Mouse (Mus musculus) left cerebral cortex, adult 8-10 months (tissue): ENCODE measurements around the gene Gm10184. TPM values are rescaled to one million over a fixed set of nuclear protein-coding genes. Genes with fewer than 3 reads are reported as not detected.
"Not testable (repeated sequence)": the region's sequence is repeated elsewhere in the genome, so short reads cannot be mapped to it uniquely, and the experiment has no call there.

ENCODE experiments used
- DNase-seq, 2 experiments: peaks; one replicate each; pipeline ENCODE4 v3.0.0; 2022; ENCODE audit warnings: low spot score in 2 of 2
- total RNA-seq, 4 experiments: library from RNA; stranded (reverse); gene quantifications; 2 replicates each; pipeline ENCODE4 v1.2.4; 2022

The Gm10184 gene
- total RNA-seq = 10 to 100 TPM in 2 of 4 experiments, 1 to 10 TPM in 2; 4.5 to 15.0 (median 8.8) TPM

GRCm38 (mm10) chr17:89910349-89910748, at the start of gene Gm10184:
Gene Gm10184 (minus strand): TSS chr17:89910449.
- DNase-seq = no peak

DNA sequence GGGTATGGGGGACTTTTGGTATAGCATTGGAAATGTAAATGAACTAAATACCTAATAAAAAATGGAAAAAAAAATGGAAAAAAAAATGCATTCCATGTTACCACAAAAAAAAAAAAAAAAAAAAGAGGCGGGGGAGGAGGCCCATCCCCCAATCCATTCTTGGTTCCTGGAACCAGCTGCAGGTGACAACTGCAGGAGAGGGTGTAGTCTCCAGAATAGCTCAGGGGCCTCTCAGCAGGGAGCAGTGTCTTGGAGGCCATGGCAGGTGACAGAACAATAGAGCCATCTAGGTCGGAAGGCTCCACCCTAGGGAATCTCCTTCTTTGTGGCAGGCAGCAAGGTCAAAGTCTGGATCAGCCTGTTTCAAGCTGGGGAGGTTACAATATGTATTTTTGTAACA, 23.7 kb upstream of the Gm10184 start:
- no peak for DNase-seq

DNA sequence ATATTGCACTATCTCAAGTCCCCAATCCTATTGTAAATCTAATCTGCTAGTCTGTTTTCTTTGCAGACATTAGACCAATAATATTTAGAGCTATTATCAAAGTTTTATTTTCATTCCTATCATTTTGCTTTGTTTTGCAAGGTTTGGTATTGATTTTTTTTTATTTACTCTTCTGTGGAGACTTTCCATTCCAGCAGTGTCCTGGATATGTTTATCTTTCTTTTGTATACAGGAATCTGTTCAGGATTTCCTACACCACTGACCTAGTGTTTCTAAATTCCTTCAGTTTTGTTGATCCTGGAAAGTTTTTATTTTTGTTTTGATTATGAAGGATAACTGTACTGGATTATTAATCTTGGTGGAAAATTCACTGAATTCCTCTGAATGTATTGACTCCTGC, 2.6 kb downstream of the Gm10184 start:
- DNase-seq = no peak

GRCm38 (mm10) chr17:89904701-89905100, 5.5 kb downstream of the Gm10184 start:
- not testable (repeated sequence) for DNase-seq

- no peak for DNase-seq
These were observed 7.5 kb downstream of the Gm10184 start for GRCm38 (mm10) chr17:89902767-89903166.

- DNase-seq = no peak
These were observed 9.6 kb downstream of the Gm10184 start for GRCm38 (mm10) chr17:89900610-89901009.

DNA sequence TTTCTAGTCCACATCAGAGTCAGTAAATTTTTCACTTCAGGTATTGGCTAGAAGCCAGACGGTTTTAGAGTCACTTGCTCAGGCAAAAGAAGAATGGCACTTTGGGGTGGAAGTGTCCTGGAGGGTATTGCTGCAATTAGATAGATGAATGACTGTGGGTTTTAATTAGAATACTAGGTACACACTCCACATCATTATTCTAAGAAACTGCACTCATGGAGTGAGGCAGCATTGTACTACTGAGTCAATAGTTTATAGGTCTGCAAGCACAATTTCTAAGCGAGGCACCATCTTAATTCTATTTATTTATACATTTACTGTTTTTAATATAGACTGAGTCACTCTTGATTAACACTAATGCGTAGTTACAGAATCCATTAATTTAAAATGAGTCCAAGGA, 10.4 kb downstream of the Gm10184 start:
- no peak for DNase-seq

GRCm38 (mm10) chr17:89864996-89865395, 45.3 kb downstream of the Gm10184 start:
- peak in 1 of 2 experiments; percentile 13 for DNase-seq
